Mouse (Mus musculus) limb, embryonic 14.5 days (tissue): ENCODE measurements at regions not wholly inside any gene's neighbourhood (a gene's known extent, or its start where the extent isn't known, plus 50 kb on each side); places are given as distances from the start of the nearest gene placed in this dataset.

Source experiments
- ATAC-seq: fragments of 200-750 bp; cut with Nextera tagmentation; 2 replicates; pipeline ENCODE4 v1.8.0; 2017; ENCODE audit warnings: low read depth, moderate number of reproducible peaks, moderate TSS enrichment; ENCODE audit not compliant: low FRiP score
- DNase-seq: peaks from one replicate; pipeline ENCODE4 v3.0.0-alpha.2; 2015; ENCODE audit warnings: low spot score
- H3K27ac ChIP-seq: fragments of 300-500 bp; sonication (generic); replicated peaks from 2 replicates; pipeline ENCODE4 v1.5.1; 2014; ENCODE audit warnings: low read depth, mild to moderate bottlenecking, low read length, moderate library complexity, mixed read lengths
- H3K27me3 ChIP-seq: fragments of 300-500 bp; sonication (generic); 2 replicates; pipeline ENCODE4 v1.6.1; 2014; ENCODE audit warnings: low read length, mixed read lengths; ENCODE audit not compliant: control insufficient read depth, insufficient read depth
- H3K36me3 ChIP-seq: fragments of 300-500 bp; sonication (generic); 2 replicates; pipeline ENCODE4 v1.6.1; 2014; ENCODE audit warnings: mild to moderate bottlenecking, low read length, moderate library complexity, mixed read lengths; ENCODE audit not compliant: control insufficient read depth, insufficient read depth
- H3K4me1 ChIP-seq: fragments of 300-500 bp; sonication (generic); 2 replicates; pipeline ENCODE4 v1.6.1; 2014; ENCODE audit warnings: antibody characterized with exemption, low read length, mixed read lengths; ENCODE audit not compliant: control insufficient read depth, insufficient read depth
- H3K4me2 ChIP-seq: fragments of 300-500 bp; sonication (generic); replicated peaks from 2 replicates; pipeline ENCODE4 v1.6.1; 2014; ENCODE audit warnings: low read depth, mild to moderate bottlenecking, low read length, moderate library complexity; ENCODE audit not compliant: severe bottlenecking
- H3K4me3 ChIP-seq: fragments of 300-500 bp; sonication (generic); replicated peaks from 2 replicates; pipeline ENCODE4 v1.5.1; 2014; ENCODE audit warnings: low read length
- H3K9ac ChIP-seq: fragments of 300-500 bp; sonication (generic); 2 replicates; pipeline ENCODE4 v1.6.1; 2014; ENCODE audit warnings: mild to moderate bottlenecking, low read depth, low read length, moderate library complexity; ENCODE audit not compliant: severe bottlenecking
- H3K9me3 ChIP-seq: fragments of 300-500 bp; sonication (generic); 2 replicates; pipeline ENCODE4 v1.6.1; 2016; ENCODE audit warnings: low read length; ENCODE audit not compliant: control insufficient read depth
- POLR2A ChIP-seq: fragments of 200-500 bp; IDR thresholded peaks from 2 replicates; pipeline ENCODE4 v1.8.0; 2012; ENCODE audit warnings: inconsistent platforms, mild to moderate bottlenecking, moderate library complexity, borderline replicate concordance; ENCODE audit not compliant: insufficient read depth, insufficient read length; ENCODE audit errors: extremely low read depth
- WGBS: fragments of 180-500 bp; shearing (Covaris S2); extraction: QIAGEN DNeasy Blood & Tissue Kit; methylation state at CpG from one replicate; pipeline ENCODE4 v1.1.7; 2014; 5-methylcytosine and 5-hydroxymethylcytosine counted together

DNA sequence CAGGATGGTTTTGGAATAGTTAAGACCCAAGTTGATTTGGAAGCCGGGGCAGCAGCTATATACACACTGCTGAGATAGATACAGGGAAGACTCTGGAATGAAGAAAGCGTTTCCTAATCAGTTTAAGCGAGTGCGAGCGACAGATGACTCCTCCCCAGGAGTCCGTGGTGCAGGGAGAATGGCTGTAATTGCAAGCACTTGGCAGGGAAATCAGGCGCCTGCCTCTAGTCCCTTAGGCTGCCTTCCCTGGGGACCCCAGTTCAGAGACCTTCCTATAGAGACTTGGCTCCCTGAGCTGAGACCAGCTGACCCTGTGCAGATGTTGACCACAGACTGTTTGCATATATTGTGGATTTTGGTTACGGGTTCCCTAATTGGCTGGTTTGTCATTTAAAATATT lies 228.3 kb upstream of the 4930535I16Rik start:
- TF ChIP-seq POLR2A, result no peak
- 31% methylated on average over 8 of the region's 8 CpGs for WGBS
- no peaks in the 10 kb centered on the region for H3K27me3 ChIP-seq
- H3K9ac ChIP-seq, result no peak overlapping the region
- no peak overlapping the region for H3K4me3 ChIP-seq
- ATAC-seq, result no peak
- no peak overlapping the region for H3K27ac ChIP-seq
- H3K36me3 ChIP-seq, result no peaks in the 10 kb centered on the region
- 0 out of 2 replicates have a peak, but pooled peaks cover 4% of the 10 kb centered on the region for H3K4me1 ChIP-seq
- no peak overlapping the region for H3K4me2 ChIP-seq
- DNase-seq, result no peak
- H3K9me3 ChIP-seq, result no peaks in the 10 kb centered on the region

DNA sequence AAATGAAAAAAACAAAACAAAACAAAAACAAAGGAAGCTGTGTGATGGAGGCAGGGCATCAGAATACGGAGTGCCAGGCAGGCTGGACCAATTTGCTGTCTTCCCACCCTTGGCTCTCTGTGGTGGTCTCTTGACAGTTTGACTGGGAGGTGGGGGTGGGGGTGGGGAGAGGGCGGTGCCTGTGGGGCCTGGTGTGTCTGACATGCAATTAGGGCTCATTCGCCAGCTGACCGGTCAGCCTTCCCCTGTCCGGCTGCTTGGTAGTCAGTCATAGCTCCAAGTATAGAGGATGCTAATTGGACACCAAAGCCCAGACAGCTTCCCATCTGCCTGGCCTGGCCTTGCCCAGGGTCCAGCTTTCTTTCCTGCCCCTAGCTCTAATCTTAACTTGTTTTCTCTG lies 225.8 kb upstream of the 4930535I16Rik start:
- no peaks in the 10 kb centered on the region for H3K27me3 ChIP-seq
- no peak overlapping the region for H3K9ac ChIP-seq
- no peak overlapping the region for H3K4me2 ChIP-seq
- H3K36me3 ChIP-seq, result no peaks in the 10 kb centered on the region
- WGBS, result 34% methylated on average over 5 of the region's 5 CpGs
- H3K4me3 ChIP-seq, result no peak overlapping the region
- H3K4me1 ChIP-seq, result no peaks in the 10 kb centered on the region
- H3K27ac ChIP-seq, result no peak overlapping the region
- ATAC-seq (no peak), DNase-seq (no peak)
- TF ChIP-seq POLR2A, result no peak
- no peaks in the 10 kb centered on the region for H3K9me3 ChIP-seq

GRCm38 (mm10) chr4:124143226-124143625 lies 225.4 kb upstream of the 4930535I16Rik start:
- H3K9ac ChIP-seq, result no peak overlapping the region
- no peaks in the 10 kb centered on the region for H3K9me3 ChIP-seq
- H3K36me3 ChIP-seq, result no peaks in the 10 kb centered on the region
- H3K4me2 ChIP-seq, result no peak overlapping the region
- no peak overlapping the region for H3K27ac ChIP-seq
- DNase-seq, result no peak
- TF ChIP-seq POLR2A, result no peak
- WGBS, result 46% methylated on average over 7 of the region's 7 CpGs
- H3K4me1 ChIP-seq, result no peaks in the 10 kb centered on the region
- no peak overlapping the region for H3K4me3 ChIP-seq
- no peak for ATAC-seq
- no peaks in the 10 kb centered on the region for H3K27me3 ChIP-seq

- Histone ChIP-seq H3K9ac (no peak overlapping the region), H3K4me3 (no peak overlapping the region), H3K27me3 (no peaks in the 10 kb centered on the region), H3K4me2 (no peak overlapping the region), H3K36me3 (no peaks in the 10 kb centered on the region), H3K9me3 (no peaks in the 10 kb centered on the region), H3K4me1 (no peaks in the 10 kb centered on the region), H3K27ac (no peak overlapping the region)
- ATAC-seq (no peak; the same call in 1 of the 2 replicates), DNase-seq (peak; percentile 91)
- WGBS, result 5% methylated on average over 5 of the region's 5 CpGs
- no peak for TF ChIP-seq POLR2A
Measured at GRCm38 (mm10) chr4:124142083-124142482, 224.3 kb upstream of the 4930535I16Rik start.

DNA sequence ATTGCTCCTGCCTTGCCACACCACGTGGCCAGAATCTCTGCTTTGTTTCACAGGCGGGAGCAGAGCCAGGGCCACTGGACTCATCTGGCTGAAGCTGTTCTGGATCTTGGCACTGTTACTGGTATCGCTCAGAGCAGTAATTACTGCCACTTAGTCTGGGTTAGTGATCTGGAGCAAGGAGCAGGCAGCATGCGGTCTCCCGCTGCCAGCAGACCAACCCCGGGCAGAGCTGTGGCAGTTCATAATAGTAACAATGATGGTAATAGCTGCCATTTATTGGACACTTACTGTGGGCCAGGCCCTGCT lies 217.3 kb upstream of the 4930535I16Rik start:
- Histone ChIP-seq H3K4me2 (no peak overlapping the region), H3K27ac (no peak overlapping the region), H3K4me1 (peaks cover 11% of the 10 kb centered on the region), H3K4me3 (no peak overlapping the region), H3K27me3 (no peaks in the 10 kb centered on the region), H3K9me3 (no peaks in the 10 kb centered on the region), H3K36me3 (no peaks in the 10 kb centered on the region), H3K9ac (no peak overlapping the region)
- DNase-seq (peak; percentile 15), ATAC-seq (0 out of 2 replicates have a peak, but pooled peaks have one; percentile 34)
- TF ChIP-seq POLR2A, result no peak
- 27% methylated on average over 6 of the region's 6 CpGs for WGBS

DNA sequence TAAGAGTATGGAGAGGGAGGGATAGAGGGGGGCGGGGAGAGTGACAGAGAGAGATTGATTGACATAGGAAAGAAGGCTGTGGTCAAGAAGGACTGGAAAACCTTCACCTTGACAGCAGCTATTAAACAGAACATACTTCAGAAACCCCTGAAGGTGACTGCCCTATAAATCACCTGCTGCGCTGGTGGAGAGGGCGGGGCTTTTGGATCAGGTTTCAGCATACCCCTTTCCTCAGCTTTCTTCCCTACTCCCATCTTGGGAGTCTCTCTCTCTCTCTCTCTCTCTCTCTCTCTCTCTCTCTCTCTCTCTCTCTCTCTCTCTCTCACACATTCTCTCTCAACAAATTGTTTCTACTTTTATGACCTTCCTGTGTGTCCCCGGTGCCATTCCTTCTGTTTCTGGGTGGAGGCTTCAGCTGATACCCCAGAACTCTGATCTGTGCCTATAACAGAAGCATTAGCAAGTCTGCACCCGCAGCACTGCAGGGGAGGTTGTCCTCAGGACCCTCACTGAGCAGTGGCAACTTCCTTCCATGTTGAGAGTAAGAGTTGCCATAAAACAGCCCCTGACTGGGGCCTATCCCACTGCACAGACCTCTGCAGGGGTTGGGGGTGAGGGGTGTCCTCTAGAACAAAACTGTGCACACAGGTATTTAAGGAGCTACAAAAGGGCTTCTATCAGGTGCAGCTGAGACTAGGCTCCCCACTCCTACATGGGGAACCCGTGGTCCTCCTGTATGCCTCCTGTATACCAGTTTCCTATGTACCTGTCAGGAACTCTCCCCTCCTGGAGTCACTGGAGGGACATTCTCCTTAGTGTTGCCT lies 216.7 kb upstream of the 4930535I16Rik start:
- Histone ChIP-seq H3K4me1 (peaks cover 11% of the 10 kb centered on the region), H3K4me2 (no peak overlapping the region), H3K4me3 (no peak overlapping the region), H3K9ac (no peak overlapping the region), H3K27me3 (no peaks in the 10 kb centered on the region), H3K9me3 (no peaks in the 10 kb centered on the region), H3K36me3 (no peaks in the 10 kb centered on the region), H3K27ac (no peak overlapping the region)
- 7% methylated on average over 6 of the region's 6 CpGs for WGBS
- TF ChIP-seq POLR2A, result no peak
- DNase-seq, result peak; percentile 38
- ATAC-seq, result no peak
